Mouse (Mus musculus): ENCODE data around the gene Dapk1. TPM values are rescaled to one million over a fixed set of nuclear protein-coding genes. Genes with fewer than 3 reads are reported as not detected.
"Not testable (repeated sequence)": the region's sequence is repeated elsewhere in the genome, so short reads cannot be mapped to it uniquely, and the experiment has no call there.

Gene Dapk1
- polyA plus RNA-seq, 1 experiment, result 13.2 TPM

- Histone ChIP-seq H3K4me1 (ENCODE audit: control insufficient read depth, insufficient read depth, insufficient read length, low read length) (no peaks in the 10 kb centered on the region), H3K27ac (replicated peaks; ENCODE audit: low read depth, low read length) (no peak overlapping the region), H3K4me3 (ENCODE audit: insufficient read depth, low read depth, low read length) (no peak overlapping the region)
Observed at GRCm38 (mm10) chr13:60608411-60609046, 6.8 kb downstream of the Dapk1 start.

- Histone ChIP-seq H3K4me3 (ENCODE audit: insufficient read depth, low read depth, low read length) (no peak overlapping the region), H3K4me1 (ENCODE audit: control insufficient read depth, insufficient read depth, insufficient read length, low read length) (no peaks in the 10 kb centered on the region), H3K27ac (replicated peaks; ENCODE audit: low read depth, low read length) (no peak overlapping the region)
Observed at GRCm38 (mm10) chr13:60609234-60609633, 7.5 kb downstream of the Dapk1 start.

DNA sequence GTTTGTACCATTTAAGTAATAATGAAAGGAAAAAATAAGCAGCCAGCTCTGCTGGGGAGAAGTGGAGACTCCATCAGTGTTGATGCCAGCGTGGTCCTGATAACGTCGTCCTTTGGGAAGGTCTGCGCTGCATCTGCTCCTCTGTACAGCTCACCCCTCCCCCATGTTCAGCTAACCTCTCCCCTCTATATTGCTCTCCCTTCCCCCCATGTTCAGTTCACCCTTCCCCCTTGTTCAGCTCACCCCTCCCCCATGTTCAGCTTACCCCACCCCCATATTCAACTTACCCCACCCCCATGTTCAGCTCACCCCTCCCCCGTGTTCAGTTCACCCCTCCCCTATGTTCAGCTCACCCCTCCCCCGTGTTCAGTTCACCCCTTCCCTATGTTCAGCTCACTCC is 8.8 kb downstream of the Dapk1 start:
- no peak overlapping the region for H3K27ac ChIP-seq (replicated peaks; ENCODE audit: low read depth, low read length)
- H3K4me1 ChIP-seq (ENCODE audit: control insufficient read depth, insufficient read depth, insufficient read length, low read length), result no peaks in the 10 kb centered on the region
- no peak overlapping the region for H3K4me3 ChIP-seq (ENCODE audit: insufficient read depth, low read depth, low read length)

DNA sequence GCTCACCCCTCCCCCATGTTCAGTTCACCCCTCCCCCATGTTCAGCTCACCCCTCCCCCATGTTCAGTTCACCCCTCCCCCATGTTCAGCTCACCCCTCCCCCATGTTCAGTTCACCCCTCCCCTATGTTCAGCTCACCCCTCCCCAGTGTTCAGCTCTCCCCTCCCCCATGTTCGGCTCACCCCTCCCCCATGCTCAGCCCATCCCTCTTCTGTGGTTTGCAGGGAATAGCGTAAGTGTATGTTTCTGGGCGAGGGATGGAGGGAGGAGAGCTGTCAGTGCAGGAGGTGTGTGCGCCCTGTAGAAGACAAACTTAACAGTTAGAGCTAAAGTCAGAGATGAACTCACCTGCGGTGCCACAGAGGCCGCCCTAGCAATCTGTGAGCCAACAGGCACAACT is 9.2 kb downstream of the Dapk1 start:
- not testable (repeated sequence) for H3K4me1 ChIP-seq (ENCODE audit: control insufficient read depth, insufficient read depth, insufficient read length, low read length); H3K4me3 ChIP-seq (ENCODE audit: insufficient read depth, low read depth, low read length); H3K27ac ChIP-seq (replicated peaks; ENCODE audit: low read depth, low read length)

DNA sequence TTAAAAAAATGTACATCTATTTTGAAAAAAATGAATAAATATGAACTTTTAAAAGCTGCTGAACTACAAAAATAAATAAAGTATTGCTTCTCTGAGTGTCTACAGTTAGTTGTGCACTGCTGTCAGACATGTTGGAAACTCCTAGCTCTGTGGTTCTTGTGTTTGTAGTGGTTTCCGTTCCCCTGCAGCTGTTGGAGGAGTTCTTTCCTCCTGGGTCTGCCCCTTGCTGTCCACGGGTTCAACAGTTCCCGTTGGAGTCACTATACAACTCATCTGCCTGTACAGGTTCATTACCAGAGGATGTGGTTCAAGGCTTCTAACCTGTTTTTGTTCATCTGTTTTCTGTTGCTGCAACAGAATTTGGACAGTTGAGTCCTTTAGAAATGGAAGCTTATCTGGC is 10.4 kb downstream of the Dapk1 start:
- H3K4me3 ChIP-seq (ENCODE audit: insufficient read depth, low read depth, low read length), result no peak overlapping the region

GRCm38 (mm10) chr13:60614154-60614553 is 12.4 kb downstream of the Dapk1 start:
- Histone ChIP-seq H3K4me1 (ENCODE audit: control insufficient read depth, insufficient read depth, insufficient read length, low read length) (peaks cover 2% of the 10 kb centered on the region; the same call in 1 of the 2 replicates), H3K27ac (replicated peaks; ENCODE audit: low read depth, low read length) (no peak overlapping the region), H3K4me3 (ENCODE audit: insufficient read depth, low read depth, low read length) (no peak overlapping the region)

More for the DNA sequence above, 10.4 kb downstream of the Dapk1 start:
- H3K4me1 ChIP-seq (ENCODE audit: control insufficient read depth, insufficient read depth, insufficient read length, low read length), result no peaks in the 10 kb centered on the region
- H3K27ac ChIP-seq (replicated peaks; ENCODE audit: low read depth, low read length), result no peak overlapping the region

- H3K27ac ChIP-seq (replicated peaks; ENCODE audit: low read depth, low read length), result no peak overlapping the region
- H3K4me3 ChIP-seq (ENCODE audit: insufficient read depth, low read depth, low read length), result no peak overlapping the region
- H3K4me1 ChIP-seq (ENCODE audit: control insufficient read depth, insufficient read depth, insufficient read length, low read length), result peaks cover 2% of the 10 kb centered on the region; the same call in 1 of the 2 replicates
Observed at GRCm38 (mm10) chr13:60615057-60615650, 13.4 kb downstream of the Dapk1 start.

- Histone ChIP-seq H3K4me3 (ENCODE audit: insufficient read depth, low read depth, low read length) (no peak overlapping the region), H3K27ac (replicated peaks; ENCODE audit: low read depth, low read length) (no peak overlapping the region), H3K4me1 (ENCODE audit: control insufficient read depth, insufficient read depth, insufficient read length, low read length) (peaks cover 2% of the 10 kb centered on the region; the same call in 1 of the 2 replicates)
Observed at GRCm38 (mm10) chr13:60616036-60616435, 14.3 kb downstream of the Dapk1 start.

DNA sequence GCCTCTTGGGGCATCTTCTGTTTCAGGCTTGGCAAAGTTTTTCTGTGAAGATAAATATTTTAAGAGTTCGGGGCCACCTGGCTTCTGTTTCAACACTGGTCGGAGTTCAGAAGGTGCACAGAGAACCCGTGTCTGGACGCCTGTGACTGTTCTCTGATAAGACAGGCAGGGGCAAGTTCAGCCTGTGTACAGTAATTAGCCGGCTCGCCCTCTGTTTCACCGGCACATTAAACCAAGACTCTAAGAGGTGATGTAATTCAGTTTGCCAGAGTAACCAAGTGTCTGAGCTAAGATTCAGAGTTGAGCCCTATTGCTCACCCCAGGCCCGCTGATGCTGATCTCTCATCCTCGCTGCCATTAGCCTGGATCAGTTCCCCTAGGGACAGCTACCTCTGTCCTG is 16.5 kb downstream of the Dapk1 start:
- Histone ChIP-seq H3K27ac (replicated peaks; ENCODE audit: low read depth, low read length) (no peak overlapping the region), H3K4me1 (ENCODE audit: control insufficient read depth, insufficient read depth, insufficient read length, low read length) (peaks cover 2% of the 10 kb centered on the region; the same call in 1 of the 2 replicates), H3K4me3 (ENCODE audit: insufficient read depth, low read depth, low read length) (no peak overlapping the region)

DNA sequence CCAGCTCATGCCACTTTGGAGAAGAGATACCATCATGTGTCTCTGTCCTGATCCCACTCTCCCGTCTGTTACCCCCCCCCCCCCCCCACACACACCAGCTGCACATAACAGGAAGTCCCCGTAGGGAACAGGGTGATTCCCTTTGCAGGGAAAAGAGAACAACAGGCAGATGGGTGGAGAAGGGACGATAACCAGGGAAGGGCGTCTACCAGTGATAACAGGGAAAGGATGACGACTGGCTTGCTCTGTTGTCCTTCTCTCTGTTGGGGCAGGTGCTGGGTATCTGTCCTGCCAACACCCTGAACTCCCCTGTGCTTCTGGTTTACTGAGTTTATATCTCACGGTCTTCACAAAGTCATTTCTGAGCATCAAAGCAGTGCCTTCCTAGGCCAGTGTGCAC is 18.0 kb downstream of the Dapk1 start:
- no peak overlapping the region for H3K4me3 ChIP-seq (ENCODE audit: insufficient read depth, low read depth, low read length)
- H3K4me1 ChIP-seq (ENCODE audit: control insufficient read depth, insufficient read depth, insufficient read length, low read length), result peaks cover 2% of the 10 kb centered on the region; the same call in 1 of the 2 replicates
- no peak overlapping the region for H3K27ac ChIP-seq (replicated peaks; ENCODE audit: low read depth, low read length)

DNA sequence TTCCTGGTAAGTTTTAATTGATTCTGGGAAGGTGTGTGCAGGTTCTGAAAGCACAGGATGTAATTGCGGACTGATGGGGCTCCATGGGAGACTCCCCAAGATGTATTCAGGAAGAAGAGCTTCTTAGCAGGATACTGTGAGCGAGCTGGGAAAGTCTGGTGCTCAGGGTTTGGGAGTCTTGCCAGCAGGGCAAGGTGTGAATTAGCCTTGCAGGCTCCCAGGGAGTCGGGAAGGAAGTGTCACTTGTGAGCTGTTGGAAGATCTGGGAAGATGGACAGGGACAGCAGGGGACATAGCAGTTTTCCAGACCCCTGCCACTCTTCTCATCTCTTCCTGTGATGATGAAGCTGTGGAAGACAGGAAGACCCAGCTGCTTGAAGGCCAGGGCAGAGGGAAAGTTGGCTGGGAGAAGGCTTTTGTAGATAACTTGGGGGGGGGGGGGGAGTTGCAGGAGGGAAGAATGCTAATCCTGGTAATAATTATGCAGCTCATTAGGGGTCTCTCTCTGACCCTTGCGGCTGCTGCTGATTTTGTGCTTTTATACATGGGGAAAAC is 19.7 kb downstream of the Dapk1 start:
- Histone ChIP-seq H3K4me3 (ENCODE audit: insufficient read depth, low read depth, low read length) (no peak overlapping the region), H3K27ac (replicated peaks; ENCODE audit: low read depth, low read length) (no peak overlapping the region), H3K4me1 (ENCODE audit: control insufficient read depth, insufficient read depth, insufficient read length, low read length) (peaks cover 2% of the 10 kb centered on the region)

GRCm38 (mm10) chr13:60625581-60625980 is 23.8 kb downstream of the Dapk1 start:
- Histone ChIP-seq H3K4me1 (ENCODE audit: control insufficient read depth, insufficient read depth, insufficient read length, low read length) (peaks cover 6% of the 10 kb centered on the region; the same call in 1 of the 2 replicates), H3K27ac (replicated peaks; ENCODE audit: low read depth, low read length) (no peak overlapping the region), H3K4me3 (ENCODE audit: insufficient read depth, low read depth, low read length) (no peak overlapping the region)

- H3K27ac ChIP-seq (replicated peaks; ENCODE audit: low read depth, low read length), result no peak overlapping the region
- no peak overlapping the region for H3K4me3 ChIP-seq (ENCODE audit: insufficient read depth, low read depth, low read length)
Observed at GRCm38 (mm10) chr13:60627843-60628656, 26.3 kb downstream of the Dapk1 start.

DNA sequence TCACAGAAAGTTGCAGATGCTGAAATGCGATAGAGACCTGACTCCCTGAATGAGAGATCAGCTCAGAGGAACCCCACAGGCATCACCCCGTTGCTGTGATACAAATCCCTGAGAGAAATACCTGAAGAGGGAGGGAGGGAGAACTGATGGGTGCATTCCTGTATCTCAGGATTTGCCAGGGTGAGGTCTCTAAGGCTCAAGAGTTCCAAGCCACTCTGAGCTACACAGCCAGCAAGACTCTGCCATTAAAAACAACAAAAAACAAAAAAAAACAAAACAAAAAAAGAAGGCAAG is 26.9 kb downstream of the Dapk1 start:
- Histone ChIP-seq H3K27ac (replicated peaks; ENCODE audit: low read depth, low read length) (no peak overlapping the region), H3K4me3 (ENCODE audit: insufficient read depth, low read depth, low read length) (no peak overlapping the region), H3K4me1 (ENCODE audit: control insufficient read depth, insufficient read depth, insufficient read length, low read length) (peaks cover 6% of the 10 kb centered on the region; the same call in 1 of the 2 replicates)

More at GRCm38 (mm10) chr13:60627843-60628656, 26.3 kb downstream of the Dapk1 start:
- peaks cover 6% of the 10 kb centered on the region; the same call in 1 of the 2 replicates for H3K4me1 ChIP-seq (ENCODE audit: control insufficient read depth, insufficient read depth, insufficient read length, low read length)

GRCm38 (mm10) chr13:60629419-60629818 is 27.7 kb downstream of the Dapk1 start:
- H3K27ac ChIP-seq (replicated peaks; ENCODE audit: low read depth, low read length), result no peak overlapping the region
- peaks cover 6% of the 10 kb centered on the region; the same call in 1 of the 2 replicates for H3K4me1 ChIP-seq (ENCODE audit: control insufficient read depth, insufficient read depth, insufficient read length, low read length)
- no peak overlapping the region for H3K4me3 ChIP-seq (ENCODE audit: insufficient read depth, low read depth, low read length)

All from brown adipose tissue, adult 24 weeks (tissue).